19 mouse cellular contexts compared by ENCODE assay signal in the genomic region with DNA sequence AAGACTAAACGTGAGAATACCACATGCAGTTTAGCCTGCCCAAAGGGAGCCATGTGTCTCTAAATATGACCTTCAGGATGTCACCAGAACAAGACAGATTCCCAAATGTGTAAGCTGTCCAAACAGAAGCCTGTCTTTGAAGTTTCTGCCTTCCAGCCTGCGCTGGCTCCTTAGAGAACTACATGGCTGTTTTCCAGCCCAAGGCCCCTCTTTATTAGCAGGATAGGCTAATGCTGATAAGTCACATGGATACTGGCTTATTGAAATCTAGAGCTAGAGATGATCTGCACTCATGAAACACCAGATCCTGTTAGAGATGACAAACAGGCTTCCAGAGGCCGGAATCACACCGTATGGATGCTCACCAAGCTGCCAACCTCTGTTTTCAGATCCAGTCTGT. TPM values are rescaled to one million over a fixed set of nuclear protein-coding genes. Genes with fewer than 3 reads are reported as not detected.
A peak's percentile ranks its signal among the peaks of the same experiment; 100 is the strongest.
DNase-seq lines count a peak whose midpoint lies in the region; ATAC-seq lines count a peak whose summit lies in the region.
"Had no signal": no experiment of that assay in that cellular context is flagged by ENCODE, and none has a peak within 500 bp of the region (broad histone marks: within the 10 kb centered on the region; RNA-seq: fewer than 3 reads in every experiment).

No protein-coding gene starts in this region.

- no peak for ATAC-seq in liver, embryonic 11.5 days (replicated peaks; ENCODE audit: low FRiP score)
- no peak for ATAC-seq in limb, embryonic 13.5 days (ENCODE audit: low FRiP score, low read depth)
- ATAC-seq in midbrain, embryonic 16.5 days: no peak
- ATAC-seq: hindbrain, embryonic 16.5 days; intestine, postnatal 0 days; midbrain, embryonic 13.5 days; Patski had no signal

- H3K27me3 ChIP-seq in liver, embryonic 11.5 days (replicated peaks; ENCODE audit: control insufficient read depth, insufficient read depth, low read length): no peaks in the 10 kb centered on the region; the same call in 1 of the 2 replicates
- 0 out of 2 replicates have a peak, but pooled peaks cover 14% of the 10 kb centered on the region for H3K27me3 ChIP-seq in limb, embryonic 13.5 days
- no peaks in the 10 kb centered on the region for H3K27me3 ChIP-seq in midbrain, embryonic 16.5 days (ENCODE audit: control insufficient read depth, insufficient read depth, low read depth, low read length)
- H3K27me3 ChIP-seq: embryonic facial prominence, embryonic 12.5 days; Patski had no signal

- DNase-seq in heart, adult 11 months: peak; percentile 91
- DNase-seq in heart, postnatal 4 days: no peak
- no peak for DNase-seq in liver, embryonic 11.5 days (ENCODE audit: low spot score)
- DNase-seq in liver: no peak
- DNase-seq in left cerebral cortex, postnatal 25 days (ENCODE audit: low spot score in 2 of 2): no peak
- DNase-seq: cerebellum, adult 2 months; gastrocnemius, postnatal 36 days; layer of hippocampus, adult 9-11 months; lung, adult 18-20 months; lung, postnatal 4 days had no signal

- no peak overlapping the region for H3K4me3 ChIP-seq in liver, embryonic 11.5 days (ENCODE audit: low read depth, low read length)
- H3K4me3 ChIP-seq in limb, embryonic 13.5 days: no peak overlapping the region
- H3K4me3 ChIP-seq in macrophage (ENCODE audit: inconsistent target): no peak overlapping the region
- H3K4me3 ChIP-seq in midbrain, embryonic 16.5 days (ENCODE audit: low read depth, low read length): no peak overlapping the region
- H3K4me3 ChIP-seq: embryonic facial prominence, embryonic 12.5 days; forebrain, embryonic 12.5 days; midbrain, embryonic 13.5 days had no signal

- peak overlapping the region; percentile 26; the same call in 1 of the 2 replicates for H3K9ac ChIP-seq in liver, embryonic 11.5 days (ENCODE audit: low read depth, low read length)
- H3K9ac ChIP-seq in limb, embryonic 13.5 days: no peak overlapping the region
- no peak overlapping the region for H3K9ac ChIP-seq in midbrain, embryonic 16.5 days (ENCODE audit: low read depth, low read length)
- H3K9ac ChIP-seq: embryonic facial prominence, embryonic 12.5 days; forebrain, embryonic 12.5 days; midbrain, embryonic 13.5 days had no signal

- 83% methylated on average over 4 of the region's 4 CpGs for WGBS in liver, embryonic 11.5 days
- 79% methylated on average over 4 of the region's 4 CpGs for WGBS in limb, embryonic 13.5 days
- WGBS in macrophage (ENCODE audit: missing documents): 81% methylated on average over 4 of the region's 4 CpGs
- 76% methylated on average over 4 of the region's 4 CpGs for WGBS in midbrain, embryonic 16.5 days

- peaks cover 49% of the 10 kb centered on the region for H3K4me1 ChIP-seq in liver, embryonic 11.5 days (replicated peaks; ENCODE audit: control insufficient read depth, insufficient read depth, low read length)
- peaks cover 88% of the 10 kb centered on the region for H3K4me1 ChIP-seq in limb, embryonic 13.5 days
- peaks cover 25% of the 10 kb centered on the region for H3K4me1 ChIP-seq in midbrain, embryonic 16.5 days (ENCODE audit: control insufficient read depth, insufficient read depth, low read length)

- no peak overlapping the region for H3K27ac ChIP-seq in liver, embryonic 11.5 days (ENCODE audit: low read depth, low read length)
- H3K27ac ChIP-seq in limb, embryonic 13.5 days: no peak overlapping the region
- H3K27ac ChIP-seq in macrophage: peak overlapping the region; percentile 96
- H3K27ac ChIP-seq in midbrain, embryonic 16.5 days (ENCODE audit: low read length): no peak overlapping the region
- H3K27ac ChIP-seq: embryonic facial prominence, embryonic 12.5 days; forebrain, embryonic 12.5 days; midbrain, embryonic 13.5 days had no signal

- H3K79me2 ChIP-seq in macrophage (ENCODE audit: inconsistent target): peaks cover 87% of the 10 kb centered on the region

- H3K4me2 ChIP-seq in liver, embryonic 11.5 days: no peak overlapping the region; the same call in 1 of the 2 replicates
- H3K4me2 ChIP-seq in limb, embryonic 13.5 days (replicated peaks): peak overlapping the region; percentile 11; the same call in 1 of the 2 replicates
- H3K4me2 ChIP-seq in midbrain, embryonic 16.5 days (ENCODE audit: low read length): no peak overlapping the region
- H3K4me2 ChIP-seq: embryonic facial prominence, embryonic 12.5 days; forebrain, embryonic 12.5 days; midbrain, embryonic 13.5 days had no signal

- intact Hi-C loops in left cerebral cortex, postnatal 25 days (cut with DNase I): no loop called here

- H3K9me3 ChIP-seq in liver, embryonic 11.5 days (ENCODE audit: control insufficient read depth, low read length): no peaks in the 10 kb centered on the region
- H3K9me3 ChIP-seq in limb, embryonic 13.5 days: no peaks in the 10 kb centered on the region
- H3K9me3 ChIP-seq in midbrain, embryonic 16.5 days (replicated peaks; ENCODE audit: control insufficient read depth, low read length, poor library complexity, severe bottlenecking): no peaks in the 10 kb centered on the region
- H3K9me3 ChIP-seq: embryonic facial prominence, embryonic 12.5 days; forebrain, embryonic 12.5 days; midbrain, embryonic 13.5 days had no signal

- H3K36me3 ChIP-seq in liver, embryonic 11.5 days (ENCODE audit: control insufficient read depth, insufficient read depth, low read length): peaks cover 2% of the 10 kb centered on the region; the same call in 1 of the 2 replicates
- peaks cover 9% of the 10 kb centered on the region for H3K36me3 ChIP-seq in limb, embryonic 13.5 days
- peaks cover 10% of the 10 kb centered on the region; the same call in 1 of the 2 replicates for H3K36me3 ChIP-seq in macrophage (ENCODE audit: inconsistent target)
- H3K36me3 ChIP-seq in midbrain, embryonic 16.5 days (ENCODE audit: control insufficient read depth, insufficient read depth, low read length): peaks cover 2% of the 10 kb centered on the region; the same call in 1 of the 2 replicates
- H3K36me3 ChIP-seq: forebrain, embryonic 12.5 days; midbrain, embryonic 13.5 days had no signal

RNA-seq across cellular contexts. Expression of gene Cdc42ep3, which starts 5.5 kb away (rescaled TPM):
- 10 to 100 TPM; 46.1 to 47.5 TPM for total RNA-seq in heart, postnatal 4 days (2021)
- 46.8 and 50.6 TPM in 2 replicates for polyA plus RNA-seq in liver, embryonic 11.5 days (2014; fragmentation: Nextera tagmentation; extraction: Ambion mirVana)
- 72.3 and 88.4 TPM in 2 replicates for polyA plus RNA-seq in limb, embryonic 13.5 days (2015; fragmentation: Nextera tagmentation; extraction: Ambion mirVana)
- 10 to 100 TPM in 8 of 26 experiments, 1 to 10 TPM in 18; 2.1 to 33.6 (median 6.9) TPM for total RNA-seq in macrophage (2018; cell fraction: chromatin; rRNA removed)
- 10 to 100 TPM in 19 of 26 experiments, 1 to 10 TPM in 7; 5.6 to 23.6 (median 13.1) TPM for total RNA-seq in macrophage (2018; cell fraction: cytosol; rRNA removed)
- 10 to 100 TPM in 18 of 26 experiments, 1 to 10 TPM in 8; 6.2 to 46.4 (median 13.2) TPM for total RNA-seq in macrophage (2018; cell fraction: nucleus; rRNA removed)
- 16.1 to 20.5 TPM (median 19.7 TPM) in 3 replicates for polyA plus RNA-seq in macrophage (2018)
- 10 to 100 TPM; 14.9 to 20.2 TPM for total RNA-seq in left cerebral cortex, postnatal 25 days (2021)
- polyA plus RNA-seq in midbrain, embryonic 16.5 days (2015; fragmentation: Nextera tagmentation; extraction: Ambion mirVana): 49.4 and 49.7 TPM in 2 replicates
